Mouse (Mus musculus) E14TG2a.4 (cell line): ENCODE data around the gene Strn3.

Source experiments
- CTCF ChIP-seq: conservative IDR thresholded peaks from 2 replicates; pipeline ENCODE4 v1.5.1; 2014; ENCODE audit warnings: low read length
- NANOG ChIP-seq: IDR thresholded peaks from 2 replicates; pipeline ENCODE4 v1.6.1; 2014; ENCODE audit warnings: borderline replicate concordance, low read length, mixed read lengths
- POU5F1 ChIP-seq: IDR thresholded peaks from 2 replicates; pipeline ENCODE4 v1.6.1; 2014; ENCODE audit warnings: low read length, borderline replicate concordance

DNA sequence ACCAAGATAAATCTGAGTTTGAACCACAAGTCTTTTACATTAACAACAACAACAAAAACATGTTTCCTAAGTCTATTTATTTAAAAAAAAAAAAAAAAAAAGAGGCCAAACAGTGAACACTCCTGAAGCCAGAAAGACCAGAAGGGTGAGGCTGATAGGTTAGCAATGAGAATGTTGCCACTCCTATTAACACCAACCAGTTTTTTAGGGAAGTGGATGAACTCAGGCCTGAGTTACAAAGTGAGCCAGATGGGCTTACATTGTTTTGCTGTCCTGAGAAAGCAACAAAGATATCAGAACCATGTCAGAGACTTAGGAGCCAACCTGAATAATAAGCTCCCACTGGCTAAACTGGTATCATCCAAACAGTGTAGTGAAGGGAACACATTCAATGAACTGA lies 71.1 kb downstream of the Strn3 start:
- no peak for TF ChIP-seq CTCF
- TF ChIP-seq NANOG, result no peak
- TF ChIP-seq POU5F1, result no peak
